8 mouse cellular contexts compared by ENCODE assay signal in the genomic region with DNA sequence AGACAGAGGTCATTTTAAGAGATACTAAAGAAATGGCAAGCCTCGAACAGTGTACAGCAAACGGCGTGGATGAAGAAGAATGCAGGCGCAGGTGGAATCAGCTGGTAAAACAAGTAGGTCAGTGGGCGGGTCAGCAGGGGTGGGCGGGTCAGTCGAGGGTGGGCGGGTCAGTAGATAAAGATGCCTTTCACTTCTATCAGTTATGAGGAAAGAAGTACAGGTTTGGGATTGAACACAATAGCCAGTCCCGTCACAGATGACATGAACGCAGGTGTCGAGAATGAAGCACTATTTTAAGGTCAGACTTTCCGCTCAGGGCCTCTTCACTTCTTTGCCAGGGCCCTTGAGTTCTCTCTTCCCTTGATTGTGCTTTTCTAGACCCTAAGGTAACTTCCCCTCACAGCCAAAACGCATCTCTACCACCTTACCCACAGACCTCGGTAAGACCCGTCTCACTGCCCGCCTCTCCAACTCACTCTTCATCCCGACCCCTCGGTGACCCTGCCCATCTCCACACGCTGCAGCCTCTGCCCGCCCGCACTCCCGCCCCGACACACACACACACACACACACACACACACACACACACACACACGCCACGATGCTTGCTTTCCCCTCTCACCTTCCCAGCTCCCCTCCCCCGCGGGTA. TPM values are rescaled to one million over a fixed set of nuclear protein-coding genes. Genes with fewer than 3 reads are reported as not detected.
DNase-seq lines count a peak whose midpoint lies in the region; ATAC-seq and TF ChIP-seq lines count a peak whose summit lies in the region.

No protein-coding gene starts in this region.

- H3K4me2 ChIP-seq in kidney, postnatal 0 days (ENCODE audit: low read length), result peak overlapping the region; percentile 65
- H3K4me2 ChIP-seq in embryonic facial prominence, embryonic 12.5 days (replicated peaks), result peak overlapping the region; percentile 67
- peak overlapping the region; percentile 80 for H3K4me2 ChIP-seq in intestine, embryonic 15.5 days (replicated peaks)
- H3K4me2 ChIP-seq in midbrain, embryonic 13.5 days (replicated peaks), result peak overlapping the region; percentile 74

- H3K9ac ChIP-seq in kidney, postnatal 0 days (ENCODE audit: low read depth, low read length), result peak overlapping the region; percentile 60
- peak overlapping the region; percentile 80 for H3K9ac ChIP-seq in embryonic facial prominence, embryonic 12.5 days
- H3K9ac ChIP-seq in intestine, embryonic 15.5 days, result peak overlapping the region; percentile 40
- H3K9ac ChIP-seq in midbrain, embryonic 13.5 days (replicated peaks), result peak overlapping the region; percentile 73

- H3K9me3 ChIP-seq in kidney, postnatal 0 days (replicated peaks; ENCODE audit: low read length), result no peaks in the 10 kb centered on the region
- H3K9me3 ChIP-seq in embryonic facial prominence, embryonic 12.5 days, result no peaks in the 10 kb centered on the region
- H3K9me3 ChIP-seq in intestine, embryonic 15.5 days, result no peaks in the 10 kb centered on the region
- H3K9me3 ChIP-seq in midbrain, embryonic 13.5 days, result no peaks in the 10 kb centered on the region

- ATAC-seq in kidney, postnatal 0 days (replicated peaks; ENCODE audit: low FRiP score, low read depth), result peak; percentile 30; the same call in 1 of the 2 replicates
- peak; percentile 39 for ATAC-seq in embryonic facial prominence, embryonic 12.5 days (ENCODE audit: insufficient number of reproducible peaks, insufficient read depth, low FRiP score, low TSS enrichment)
- peak; percentile 62 for ATAC-seq in intestine, embryonic 15.5 days
- no peak for ATAC-seq in midbrain, embryonic 13.5 days
- no peak for ATAC-seq in activated CD4-positive, CD25-positive, alpha-beta regulatory T cell, adult 4 months

- peak; percentile 29 for DNase-seq in kidney, postnatal 0 days (ENCODE audit: low spot score)
- DNase-seq in kidney, postnatal 36 days, result no peak
- no peak for DNase-seq in thymus, adult 18-20 months
- DNase-seq in left cerebral cortex, adult 9 months (ENCODE audit: low spot score in 2 of 2), result no peak

- H3K4me3 ChIP-seq in kidney, postnatal 0 days (replicated peaks; ENCODE audit: low read depth, low read length), result peak overlapping the region; percentile 53
- peak overlapping the region; percentile 71 for H3K4me3 ChIP-seq in embryonic facial prominence, embryonic 12.5 days
- peak overlapping the region; percentile 66 for H3K4me3 ChIP-seq in intestine, embryonic 15.5 days (replicated peaks)
- H3K4me3 ChIP-seq in midbrain, embryonic 13.5 days (replicated peaks), result peak overlapping the region; percentile 63

- peaks cover 4% of the 10 kb centered on the region; the same call in 1 of the 2 replicates for H3K4me1 ChIP-seq in kidney, postnatal 0 days (replicated peaks; ENCODE audit: insufficient read depth, low read length)
- H3K4me1 ChIP-seq in embryonic facial prominence, embryonic 12.5 days, result peaks cover 6% of the 10 kb centered on the region; the same call in 1 of the 2 replicates
- H3K4me1 ChIP-seq in intestine, embryonic 15.5 days (replicated peaks), result peaks cover 5% of the 10 kb centered on the region
- peaks cover 18% of the 10 kb centered on the region for H3K4me1 ChIP-seq in midbrain, embryonic 13.5 days (replicated peaks)

- WGBS in kidney, postnatal 0 days, result 8% methylated on average over 27 of the region's 27 CpGs
- WGBS in embryonic facial prominence, embryonic 12.5 days, result 10% methylated on average over 23 of the region's 27 CpGs
- WGBS in intestine, embryonic 15.5 days, result 4% methylated on average over 26 of the region's 27 CpGs
- 10% methylated on average over 25 of the region's 27 CpGs for WGBS in midbrain, embryonic 13.5 days

- H3K36me3 ChIP-seq in kidney, postnatal 0 days (ENCODE audit: insufficient read depth, low read length), result no peaks in the 10 kb centered on the region
- H3K36me3 ChIP-seq in embryonic facial prominence, embryonic 12.5 days, result peaks cover 2% of the 10 kb centered on the region
- H3K36me3 ChIP-seq in intestine, embryonic 15.5 days, result 0 out of 2 replicates have a peak, but pooled peaks cover 2% of the 10 kb centered on the region
- H3K36me3 ChIP-seq in midbrain, embryonic 13.5 days, result 0 out of 2 replicates have a peak, but pooled peaks cover 2% of the 10 kb centered on the region

- no peak for TF ChIP-seq CTCF in kidney, postnatal 0 days (IDR thresholded peaks at IDR 0.05; ENCODE audit: low read depth)

- H3K27me3 ChIP-seq in kidney, postnatal 0 days (ENCODE audit: insufficient read depth, low read length), result no peaks in the 10 kb centered on the region
- H3K27me3 ChIP-seq in embryonic facial prominence, embryonic 12.5 days, result no peaks in the 10 kb centered on the region
- H3K27me3 ChIP-seq in intestine, embryonic 15.5 days (replicated peaks), result no peaks in the 10 kb centered on the region
- H3K27me3 ChIP-seq in midbrain, embryonic 13.5 days, result no peaks in the 10 kb centered on the region

- H3K27ac ChIP-seq in kidney, postnatal 0 days, result no peak overlapping the region
- peak overlapping the region; percentile 50; the same call in 1 of the 2 replicates for H3K27ac ChIP-seq in embryonic facial prominence, embryonic 12.5 days
- no peak overlapping the region for H3K27ac ChIP-seq in intestine, embryonic 15.5 days
- H3K27ac ChIP-seq in midbrain, embryonic 13.5 days, result no peak overlapping the region

RNA-seq across cellular contexts. Expression of gene Zscan20, which starts 0.5 kb away (rescaled TPM):
- polyA plus RNA-seq in kidney, postnatal 0 days (2015; fragmentation: Nextera tagmentation; extraction: Ambion mirVana), result 2.2 and 2.3 TPM in 2 replicates
- 6.6 and 7.1 TPM in 2 replicates for polyA plus RNA-seq in embryonic facial prominence, embryonic 12.5 days (2016; fragmentation: Nextera tagmentation; extraction: Ambion mirVana)
- 2.5 and 3.5 TPM in 2 replicates for polyA plus RNA-seq in intestine, embryonic 15.5 days (2015; fragmentation: Nextera tagmentation; extraction: Ambion mirVana)
- polyA plus RNA-seq in midbrain, embryonic 13.5 days (2015; fragmentation: Nextera tagmentation; extraction: Ambion mirVana), result 5.7 and 6.0 TPM in 2 replicates
- 1 to 10 TPM; 1.4 to 4.3 TPM for polyA plus RNA-seq in activated CD4-positive, CD25-positive, alpha-beta regulatory T cell, adult 4 months (2017; shearing (Covaris generic))

RNA-seq across cellular contexts. Expression of gene Tlr12, which starts 9.0 kb away (rescaled TPM):
- 3.3 and 3.7 TPM in 2 replicates for polyA plus RNA-seq in kidney, postnatal 0 days (2015; fragmentation: Nextera tagmentation; extraction: Ambion mirVana)
- 0.45 and 1.1 TPM in 2 replicates for polyA plus RNA-seq in embryonic facial prominence, embryonic 12.5 days (2016; fragmentation: Nextera tagmentation; extraction: Ambion mirVana)
- 2.2 and 2.4 TPM in 2 replicates for polyA plus RNA-seq in intestine, embryonic 15.5 days (2015; fragmentation: Nextera tagmentation; extraction: Ambion mirVana)
- polyA plus RNA-seq in midbrain, embryonic 13.5 days (2015; fragmentation: Nextera tagmentation; extraction: Ambion mirVana), result 1.0 and 1.6 TPM in 2 replicates
- polyA plus RNA-seq in activated CD4-positive, CD25-positive, alpha-beta regulatory T cell, adult 4 months (2017; shearing (Covaris generic)), result 1 to 10 TPM in 1 of 2 experiments, under 1 TPM in 1; 0.45 to 1.3 TPM

RNA-seq across cellular contexts. Expression of gene Phc2, which starts 45.1 kb away (rescaled TPM):
- 60.7 and 71.7 TPM in 2 replicates for polyA plus RNA-seq in kidney, postnatal 0 days (2015; fragmentation: Nextera tagmentation; extraction: Ambion mirVana)
- polyA plus RNA-seq in embryonic facial prominence, embryonic 12.5 days (2016; fragmentation: Nextera tagmentation; extraction: Ambion mirVana), result 82.4 and 106 TPM in 2 replicates
- polyA plus RNA-seq in intestine, embryonic 15.5 days (2015; fragmentation: Nextera tagmentation; extraction: Ambion mirVana), result 39.2 and 42.3 TPM in 2 replicates
- 30.0 and 36.1 TPM in 2 replicates for polyA plus RNA-seq in midbrain, embryonic 13.5 days (2015; fragmentation: Nextera tagmentation; extraction: Ambion mirVana)
- 10 to 100 TPM; 12.2 to 14.2 TPM for polyA plus RNA-seq in activated CD4-positive, CD25-positive, alpha-beta regulatory T cell, adult 4 months (2017; shearing (Covaris generic))

Comparison
In these comparisons a context has a peak if more than half of its experiments do, and no peak if none do; other contexts are left out.
1. ATAC-seq: peak in kidney, postnatal 0 days (single experiment), embryonic facial prominence, embryonic 12.5 days (single experiment) and intestine, embryonic 15.5 days (single experiment); none in midbrain, embryonic 13.5 days (single experiment) and activated CD4-positive, CD25-positive, alpha-beta regulatory T cell, adult 4 months (single experiment).
2. Peak in every context shown above with its lines, with median percentiles within 50 percentile points of each other: H3K4me2 ChIP-seq, H3K4me3 ChIP-seq and H3K9ac ChIP-seq.